Mouse (Mus musculus): ENCODE measurements at regions not wholly inside any gene's neighbourhood (a gene's known extent, or its start where the extent isn't known, plus 50 kb on each side); places are given as distances from the start of the nearest gene placed in this dataset.

DNA sequence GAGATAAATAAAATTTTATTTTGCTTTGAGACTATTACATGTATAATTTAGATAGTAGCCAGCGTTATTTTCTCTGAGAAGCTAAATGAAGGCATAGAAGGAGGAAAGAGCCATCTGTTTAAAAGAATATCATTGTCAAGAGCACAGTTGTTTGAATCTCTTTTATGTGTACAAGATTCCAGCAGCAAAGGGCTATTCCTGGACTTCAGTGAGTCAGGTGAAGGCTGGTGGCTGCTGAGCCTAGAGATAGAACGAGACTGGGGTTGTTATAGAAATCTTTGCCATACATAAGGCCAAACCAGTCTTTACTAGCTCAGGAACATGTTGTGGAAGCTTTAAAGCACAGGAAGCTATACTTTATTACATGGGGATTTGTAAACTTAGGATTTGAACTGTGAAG lies 261.6 kb downstream of the Adcyap1 start:
- no peak overlapping the region for H3K27ac ChIP-seq (ENCODE audit: insufficient read depth, low read depth, low read length)
- H3K36me3 ChIP-seq (ENCODE audit: control insufficient read depth, insufficient read depth, low read length): no peaks in the 10 kb centered on the region
- no peak overlapping the region for H3K4me3 ChIP-seq (ENCODE audit: insufficient read depth, low read depth, low read length)
- 69% methylated on average over 2 of the region's 2 CpGs for WGBS
- no peak for TF ChIP-seq POLR2A (IDR thresholded peaks at IDR 0.05; ENCODE audit: low read depth, low read length)
- no peak for TF ChIP-seq CTCF (conservative IDR thresholded peaks at IDR 0.05; ENCODE audit: insufficient read depth, insufficient read length, low read depth, low read length)
- DNase-seq: no peak
- H3K27me3 ChIP-seq (replicated peaks; ENCODE audit: control insufficient read depth, insufficient read depth, low read length): no peaks in the 10 kb centered on the region
- no peaks in the 10 kb centered on the region for H3K4me1 ChIP-seq (ENCODE audit: control insufficient read depth, insufficient read depth, low read length)

GRCm38 (mm10) chr17:93463621-93464211 lies 264.9 kb downstream of the Adcyap1 start:
- H3K4me3 ChIP-seq (ENCODE audit: insufficient read depth, low read depth, low read length): no peak overlapping the region

GRCm38 (mm10) chr17:93482378-93482777 lies 283.6 kb downstream of the Adcyap1 start:
- Histone ChIP-seq H3K27ac (ENCODE audit: insufficient read depth, low read depth, low read length) (no peak overlapping the region), H3K4me1 (ENCODE audit: control insufficient read depth, insufficient read depth, low read length) (no peaks in the 10 kb centered on the region), H3K36me3 (ENCODE audit: control insufficient read depth, insufficient read depth, low read length) (no peaks in the 10 kb centered on the region), H3K27me3 (replicated peaks; ENCODE audit: control insufficient read depth, insufficient read depth, low read length) (no peaks in the 10 kb centered on the region), H3K4me3 (ENCODE audit: insufficient read depth, low read depth, low read length) (no peak overlapping the region)
- DNase-seq: no peak
- TF ChIP-seq POLR2A (IDR thresholded peaks at IDR 0.05; ENCODE audit: low read depth, low read length) (no peak), CTCF (conservative IDR thresholded peaks at IDR 0.05; ENCODE audit: insufficient read depth, insufficient read length, low read depth, low read length) (no peak)

More at GRCm38 (mm10) chr17:93463621-93464211, 264.9 kb downstream of the Adcyap1 start:
- TF ChIP-seq POLR2A (IDR thresholded peaks at IDR 0.05; ENCODE audit: low read depth, low read length): no peak
- no peak for TF ChIP-seq CTCF (conservative IDR thresholded peaks at IDR 0.05; ENCODE audit: insufficient read depth, insufficient read length, low read depth, low read length)
- 76% methylated on average over 3 of the region's 3 CpGs for WGBS
- Histone ChIP-seq H3K4me1 (ENCODE audit: control insufficient read depth, insufficient read depth, low read length) (no peaks in the 10 kb centered on the region), H3K36me3 (ENCODE audit: control insufficient read depth, insufficient read depth, low read length) (no peaks in the 10 kb centered on the region), H3K27me3 (replicated peaks; ENCODE audit: control insufficient read depth, insufficient read depth, low read length) (no peaks in the 10 kb centered on the region), H3K27ac (ENCODE audit: insufficient read depth, low read depth, low read length) (no peak overlapping the region)
- DNase-seq: no peak

GRCm38 (mm10) chr17:93484540-93484939 lies 285.7 kb downstream of the Adcyap1 start:
- 35% methylated on average over 1 of the region's 1 CpGs for WGBS
- Histone ChIP-seq H3K4me1 (ENCODE audit: control insufficient read depth, insufficient read depth, low read length) (no peaks in the 10 kb centered on the region), H3K36me3 (ENCODE audit: control insufficient read depth, insufficient read depth, low read length) (no peaks in the 10 kb centered on the region), H3K27ac (ENCODE audit: insufficient read depth, low read depth, low read length) (no peak overlapping the region), H3K4me3 (ENCODE audit: insufficient read depth, low read depth, low read length) (no peak overlapping the region), H3K27me3 (replicated peaks; ENCODE audit: control insufficient read depth, insufficient read depth, low read length) (no peaks in the 10 kb centered on the region)
- DNase-seq: no peak
- TF ChIP-seq POLR2A (IDR thresholded peaks at IDR 0.05; ENCODE audit: low read depth, low read length) (no peak), CTCF (conservative IDR thresholded peaks at IDR 0.05; ENCODE audit: insufficient read depth, insufficient read length, low read depth, low read length) (no peak)

- Histone ChIP-seq H3K27me3 (replicated peaks; ENCODE audit: control insufficient read depth, insufficient read depth, low read length) (no peaks in the 10 kb centered on the region), H3K36me3 (ENCODE audit: control insufficient read depth, insufficient read depth, low read length) (no peaks in the 10 kb centered on the region), H3K4me1 (ENCODE audit: control insufficient read depth, insufficient read depth, low read length) (no peaks in the 10 kb centered on the region), H3K27ac (ENCODE audit: insufficient read depth, low read depth, low read length) (no peak overlapping the region), H3K4me3 (ENCODE audit: insufficient read depth, low read depth, low read length) (no peak overlapping the region)
- DNase-seq: no peak
- TF ChIP-seq POLR2A (IDR thresholded peaks at IDR 0.05; ENCODE audit: low read depth, low read length) (no peak), CTCF (conservative IDR thresholded peaks at IDR 0.05; ENCODE audit: insufficient read depth, insufficient read length, low read depth, low read length) (no peak)
Measured at GRCm38 (mm10) chr17:93486442-93486841, 287.6 kb downstream of the Adcyap1 start.

GRCm38 (mm10) chr17:93489988-93490732 lies 291.3 kb downstream of the Adcyap1 start:
- TF ChIP-seq CTCF (conservative IDR thresholded peaks at IDR 0.05; ENCODE audit: insufficient read depth, insufficient read length, low read depth, low read length): no peak
- no peak for TF ChIP-seq POLR2A (IDR thresholded peaks at IDR 0.05; ENCODE audit: low read depth, low read length)
- WGBS: 66% methylated on average over 4 of the region's 4 CpGs
- Histone ChIP-seq H3K36me3 (ENCODE audit: control insufficient read depth, insufficient read depth, low read length) (no peaks in the 10 kb centered on the region), H3K4me3 (ENCODE audit: insufficient read depth, low read depth, low read length) (no peak overlapping the region), H3K27me3 (replicated peaks; ENCODE audit: control insufficient read depth, insufficient read depth, low read length) (no peaks in the 10 kb centered on the region), H3K4me1 (ENCODE audit: control insufficient read depth, insufficient read depth, low read length) (no peaks in the 10 kb centered on the region), H3K27ac (ENCODE audit: insufficient read depth, low read depth, low read length) (no peak overlapping the region)
- DNase-seq: no peak

- Histone ChIP-seq H3K4me1 (ENCODE audit: control insufficient read depth, insufficient read depth, low read length) (no peaks in the 10 kb centered on the region), H3K4me3 (ENCODE audit: insufficient read depth, low read depth, low read length) (no peak overlapping the region), H3K36me3 (ENCODE audit: control insufficient read depth, insufficient read depth, low read length) (no peaks in the 10 kb centered on the region), H3K27me3 (replicated peaks; ENCODE audit: control insufficient read depth, insufficient read depth, low read length) (no peaks in the 10 kb centered on the region), H3K27ac (ENCODE audit: insufficient read depth, low read depth, low read length) (no peak overlapping the region)
- WGBS: 80% methylated on average over 4 of the region's 4 CpGs
- TF ChIP-seq POLR2A (IDR thresholded peaks at IDR 0.05; ENCODE audit: low read depth, low read length) (no peak), CTCF (conservative IDR thresholded peaks at IDR 0.05; ENCODE audit: insufficient read depth, insufficient read length, low read depth, low read length) (no peak)
- DNase-seq: no peak
Measured at GRCm38 (mm10) chr17:93508882-93509594, 310.2 kb downstream of the Adcyap1 start.

All from kidney, adult 2 months (tissue).